Mouse (Mus musculus): ENCODE measurements around the gene Taok3. TPM values are rescaled to one million over a fixed set of nuclear protein-coding genes. Genes with fewer than 3 reads are reported as not detected.
A peak's percentile ranks its signal among the peaks of the same experiment; 100 is the strongest.

Taok3 gene
- polyA plus RNA-seq, 1 experiment from 2014 or later: 35.2 TPM

DNA sequence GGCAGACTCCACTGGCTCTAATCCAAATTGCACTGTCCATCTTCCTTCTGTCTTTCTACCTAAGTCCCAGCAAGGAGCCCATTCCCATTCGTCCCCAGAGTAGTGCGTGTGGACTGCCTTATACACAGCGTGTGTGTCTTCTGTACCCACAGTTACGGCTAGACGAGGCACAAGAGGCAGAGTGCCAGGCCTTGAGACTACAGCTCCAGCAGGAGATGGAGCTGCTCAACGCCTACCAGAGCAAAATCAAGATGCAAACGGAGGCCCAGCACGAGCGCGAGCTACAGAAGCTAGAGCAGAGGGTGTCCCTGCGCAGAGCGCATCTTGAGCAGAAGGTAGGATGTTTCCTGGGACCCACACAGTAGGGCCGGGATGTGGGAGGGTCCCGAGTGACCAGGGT is 152.0 kb downstream of the Taok3 start:
- TF ChIP-seq CTCF (IDR thresholded peaks at IDR 0.05): no peak
- CTCF ChIA-PET: interaction anchor here (1.4 to 1.9 kb wide), 2 partner anchors 14 to 158 kb away, joined by 3 to 5 read pairs; no protein-coding TSS in a partner anchor
- no peak for ATAC-seq
- POLR2A ChIA-PET: no interaction called here
- H3K27me3 ChIP-seq: no peaks in the 10 kb centered on the region
- in situ Hi-C loops (cut with MboI; ENCODE audit: low pct_unique_long_range_greater_than_20kb): no loop called here
- no peak for DNase-seq (ENCODE audit: low read depth, low spot score)

DNA sequence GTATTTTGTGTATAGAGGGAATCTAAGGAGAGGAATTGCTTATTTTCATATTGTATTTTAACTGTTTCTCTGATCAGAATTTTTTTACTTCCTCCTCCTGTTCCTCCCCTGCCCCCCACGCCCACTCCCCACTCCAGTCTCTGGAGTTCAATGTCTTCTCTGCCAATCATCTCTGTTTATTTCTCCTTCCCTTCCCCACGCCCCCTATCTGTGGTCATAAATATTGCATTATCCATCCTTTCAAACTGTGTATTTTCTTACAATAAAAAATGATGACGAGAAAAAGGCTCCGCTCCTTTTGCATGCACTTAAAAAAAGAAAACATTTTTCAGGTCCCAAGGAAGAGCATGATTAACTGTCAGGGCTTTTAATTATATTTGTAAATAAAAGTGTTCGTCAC is 154.9 kb downstream of the Taok3 start:
- DNase-seq (ENCODE audit: low read depth, low spot score): no peak
- POLR2A ChIA-PET: no interaction called here
- in situ Hi-C loops (cut with MboI; ENCODE audit: low pct_unique_long_range_greater_than_20kb): loop anchor here (25.0 kb wide), 1 partner anchor 838 kb away; no protein-coding TSS in a partner anchor
- H3K27me3 ChIP-seq: no peaks in the 10 kb centered on the region
- no peak for TF ChIP-seq CTCF (IDR thresholded peaks at IDR 0.05)
- no peak for ATAC-seq
- CTCF ChIA-PET: interaction anchor here (1.3 kb wide), 1 partner anchor 30 kb away, joined by 4 read pairs; no protein-coding TSS in a partner anchor

DNA sequence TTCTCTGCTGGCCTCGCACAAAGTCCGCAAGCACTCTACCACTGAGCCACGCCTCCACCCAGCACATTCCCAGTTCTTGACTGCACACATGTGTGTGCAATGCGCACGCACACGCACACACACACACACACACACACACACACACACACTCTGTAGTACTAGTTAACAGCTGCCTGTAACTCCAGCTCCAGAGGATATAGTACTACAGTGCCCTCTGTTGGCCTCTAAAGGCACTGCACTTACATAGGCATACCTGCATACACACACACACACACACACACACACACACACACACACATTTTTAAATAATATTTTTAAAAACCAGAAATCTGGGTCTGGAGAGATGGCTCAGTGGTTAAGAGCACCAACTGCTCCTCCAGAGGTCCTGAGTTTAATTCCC is 157.9 kb downstream of the Taok3 start:
- in situ Hi-C loops (cut with MboI; ENCODE audit: low pct_unique_long_range_greater_than_20kb): loop anchor here (25.0 kb wide), 1 partner anchor 840 kb away; no protein-coding TSS in a partner anchor
- POLR2A ChIA-PET: interaction anchor here (0.6 to 0.7 kb wide), 2 partner anchors 42 to 144 kb away, joined by 3 to 4 read pairs; no protein-coding TSS in a partner anchor
- no peak for DNase-seq (ENCODE audit: low read depth, low spot score)

DNA sequence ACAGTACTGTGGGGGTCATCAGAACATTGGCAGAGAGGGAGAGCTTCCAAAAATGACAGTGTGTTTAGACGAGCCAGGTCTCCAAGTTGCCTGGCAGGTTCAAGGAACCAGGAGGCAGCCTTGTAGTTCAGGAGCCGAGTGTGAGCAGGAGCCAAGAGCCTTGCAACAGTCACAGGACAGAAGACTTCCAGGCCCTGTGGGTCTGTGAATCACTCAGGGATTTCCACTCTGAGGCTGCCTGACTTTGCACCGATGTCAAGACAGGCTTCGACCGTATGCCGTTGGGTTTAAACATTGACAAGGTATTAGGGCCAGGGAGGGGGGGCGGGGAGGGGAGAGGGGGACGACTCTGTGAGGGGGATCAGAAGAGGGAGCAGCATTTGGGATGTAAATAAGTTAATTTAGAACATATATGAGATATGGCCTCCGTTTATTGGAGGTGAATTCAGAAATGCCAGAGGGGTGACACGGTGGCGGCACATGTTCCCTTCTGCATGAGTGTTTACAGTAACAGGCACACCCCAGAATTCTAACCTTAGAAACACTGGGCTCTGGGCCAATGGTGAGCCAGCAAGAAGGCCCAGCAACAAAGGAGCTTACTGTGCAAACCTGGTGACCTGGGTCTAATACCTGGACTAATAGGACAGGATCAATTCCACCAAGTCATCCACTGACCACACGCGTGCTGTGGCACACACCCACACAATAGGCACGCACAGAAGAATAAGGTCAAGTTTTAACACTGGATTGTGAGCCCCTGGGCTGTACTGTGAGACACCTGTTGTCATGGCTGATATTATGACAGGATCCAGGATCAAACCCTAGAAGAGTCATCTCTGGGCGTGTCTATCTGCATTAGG is 159.1 kb downstream of the Taok3 start:
- no peak for TF ChIP-seq CTCF (IDR thresholded peaks at IDR 0.05)
- no peaks in the 10 kb centered on the region for H3K27me3 ChIP-seq
- in situ Hi-C loops (cut with MboI; ENCODE audit: low pct_unique_long_range_greater_than_20kb): loop anchor here (25.0 kb wide), 1 partner anchor 842 kb away; no protein-coding TSS in a partner anchor
- POLR2A ChIA-PET: no interaction called here
- DNase-seq (ENCODE audit: low read depth, low spot score) (peak; percentile 74), ATAC-seq (peak; percentile 58)
- CTCF ChIA-PET: interaction anchor here (1.3 to 1.4 kb wide), 2 partner anchors 15 to 34 kb away, joined by 3 to 4 read pairs; no protein-coding TSS in a partner anchor

More for the DNA sequence above, 157.9 kb downstream of the Taok3 start:
- no peak for TF ChIP-seq CTCF (IDR thresholded peaks at IDR 0.05)
- no peaks in the 10 kb centered on the region for H3K27me3 ChIP-seq
- ATAC-seq: no peak
- CTCF ChIA-PET: interaction anchor here (0.8 to 1.5 kb wide), 2 partner anchors 9 to 158 kb away, joined by 3 read pairs; partner anchors contain the start of gene Taok3

GRCm38 (mm10) chr5:117279669-117280050 is 159.7 kb downstream of the Taok3 start:
- CTCF ChIA-PET: interaction anchor here (1.3 to 1.4 kb wide), 2 partner anchors 15 to 34 kb away, joined by 3 to 4 read pairs; no protein-coding TSS in a partner anchor
- POLR2A ChIA-PET: interaction anchor here (0.5 kb wide), 1 partner anchor 738 kb away, joined by 6 read pairs; no protein-coding TSS in a partner anchor
- no peak for DNase-seq (ENCODE audit: low read depth, low spot score)
- in situ Hi-C loops (cut with MboI; ENCODE audit: low pct_unique_long_range_greater_than_20kb): loop anchor here (10.0 to 25.0 kb wide), 2 partner anchors 165 to 842 kb away; partner anchors contain the start of gene Suds3
- TF ChIP-seq CTCF (IDR thresholded peaks at IDR 0.05): no peak
- no peaks in the 10 kb centered on the region for H3K27me3 ChIP-seq
- no peak for ATAC-seq

DNA sequence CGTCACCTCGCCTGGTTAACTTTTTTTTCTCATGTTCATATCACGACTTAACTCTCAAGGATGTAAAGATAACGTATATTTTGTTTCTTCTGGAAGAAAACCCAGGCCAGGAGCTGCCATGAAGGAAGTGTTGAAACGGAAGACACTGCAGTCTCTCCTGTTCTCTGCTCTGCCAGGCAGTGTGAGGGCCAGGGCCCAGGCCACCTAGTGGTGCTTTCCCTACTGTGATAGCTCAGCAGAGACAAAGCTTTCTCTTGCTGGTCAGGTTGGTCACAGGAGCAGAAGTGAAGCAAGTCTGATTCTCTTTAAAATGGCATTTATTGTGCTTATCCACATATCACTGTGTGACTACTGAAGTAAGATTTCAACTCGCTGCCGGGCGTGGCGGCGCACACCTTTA is 161.6 kb downstream of the Taok3 start:
- no peak for ATAC-seq
- ChIA-PET POLR2A (interaction anchor here (1.1 kb wide), 1 partner anchor 166 kb away, joined by 3 read pairs; the partner anchor contains the start of gene Suds3), CTCF (interaction anchor here (0.7 kb wide), 1 partner anchor 82 kb away, joined by 3 read pairs; no protein-coding TSS in a partner anchor)
- DNase-seq (ENCODE audit: low read depth, low spot score): no peak
- in situ Hi-C loops (cut with MboI; ENCODE audit: low pct_unique_long_range_greater_than_20kb): loop anchor here (10.0 to 25.0 kb wide), 2 partner anchors 167 to 844 kb away; partner anchors contain the start of gene Suds3
- TF ChIP-seq CTCF (IDR thresholded peaks at IDR 0.05): peak; percentile 66
- H3K27me3 ChIP-seq: no peaks in the 10 kb centered on the region

DNA sequence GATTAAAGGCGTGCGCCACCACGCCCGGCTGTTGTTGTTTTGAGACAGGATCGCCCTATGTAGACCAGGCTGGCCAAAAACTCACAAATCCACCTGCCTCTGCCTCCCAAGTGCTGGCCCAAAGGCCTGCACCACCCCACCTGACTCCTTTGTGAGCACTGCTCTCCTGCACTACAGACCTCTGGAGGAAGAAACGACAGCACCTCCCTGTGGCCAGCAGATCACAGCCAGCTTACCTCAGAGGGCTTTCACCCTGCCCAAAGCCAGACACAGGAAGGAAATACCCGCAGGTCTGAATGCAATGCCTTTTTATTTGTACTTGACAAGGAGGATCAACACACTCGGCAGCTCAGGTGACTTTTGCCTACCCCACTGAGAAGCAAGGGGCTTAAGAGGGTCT is 162.4 kb downstream of the Taok3 start:
- H3K27me3 ChIP-seq: no peaks in the 10 kb centered on the region
- ChIA-PET POLR2A (no interaction called here), CTCF (no interaction called here)
- TF ChIP-seq CTCF (IDR thresholded peaks at IDR 0.05): peak; percentile 54
- in situ Hi-C loops (cut with MboI; ENCODE audit: low pct_unique_long_range_greater_than_20kb): loop anchor here (10.0 to 25.0 kb wide), 2 partner anchors 168 to 845 kb away; partner anchors contain the start of gene Suds3
- ATAC-seq: no peak
- DNase-seq (ENCODE audit: low read depth, low spot score): no peak

- in situ Hi-C loops (cut with MboI; ENCODE audit: low pct_unique_long_range_greater_than_20kb): loop anchor here (10.0 to 25.0 kb wide), 2 partner anchors 169 to 847 kb away; partner anchors contain the start of gene Suds3
- DNase-seq (ENCODE audit: low read depth, low spot score) (no peak), ATAC-seq (no peak)
- ChIA-PET POLR2A (no interaction called here), CTCF (interaction anchor here (11.2 kb wide), 1 partner anchor 21 kb away, joined by 101 read pairs; no protein-coding TSS in a partner anchor)
- no peak for TF ChIP-seq CTCF (IDR thresholded peaks at IDR 0.05)
- H3K27me3 ChIP-seq: no peaks in the 10 kb centered on the region
Measured at GRCm38 (mm10) chr5:117284029-117284428, 164.1 kb downstream of the Taok3 start.

- POLR2A ChIA-PET: no interaction called here
- ATAC-seq (no peak), DNase-seq (ENCODE audit: low read depth, low spot score) (no peak)
- no peak for TF ChIP-seq CTCF (IDR thresholded peaks at IDR 0.05)
- CTCF ChIA-PET: interaction anchor here (11.2 kb wide), 1 partner anchor 21 kb away, joined by 101 read pairs; no protein-coding TSS in a partner anchor
- H3K27me3 ChIP-seq: no peaks in the 10 kb centered on the region
- in situ Hi-C loops (cut with MboI; ENCODE audit: low pct_unique_long_range_greater_than_20kb): loop anchor here (10.0 to 25.0 kb wide), 2 partner anchors 170 to 847 kb away; partner anchors contain the start of gene Suds3
Measured at GRCm38 (mm10) chr5:117284682-117285081, 164.8 kb downstream of the Taok3 start.

GRCm38 (mm10) chr5:117285266-117285665 is 165.3 kb downstream of the Taok3 start:
- ATAC-seq (no peak), DNase-seq (ENCODE audit: low read depth, low spot score) (no peak)
- no peak for TF ChIP-seq CTCF (IDR thresholded peaks at IDR 0.05)
- in situ Hi-C loops (cut with MboI; ENCODE audit: low pct_unique_long_range_greater_than_20kb): loop anchor here (10.0 to 25.0 kb wide), 2 partner anchors 170 to 848 kb away; partner anchors contain the start of gene Suds3
- ChIA-PET CTCF (interaction anchor here (11.2 kb wide), 1 partner anchor 20 kb away, joined by 101 read pairs; no protein-coding TSS in a partner anchor), POLR2A (no interaction called here)
- no peaks in the 10 kb centered on the region for H3K27me3 ChIP-seq

Data from Patski (cell line).